Mouse (Mus musculus) embryonic facial prominence, embryonic 12.5 days (tissue): ENCODE data around the gene Abi3bp. TPM values are rescaled to one million over a fixed set of nuclear protein-coding genes. Genes with fewer than 3 reads are reported as not detected.

Experiments used
- ATAC-seq: fragments of 200-750 bp; cut with Nextera tagmentation; 2 replicates; pipeline ENCODE4 v1.8.0; 2017; ENCODE audit not compliant: insufficient number of reproducible peaks, insufficient read depth, low FRiP score, low TSS enrichment
- H3K27ac ChIP-seq: fragments of 300-500 bp; sonication (generic); 2 replicates; pipeline ENCODE4 v1.5.1; 2016; ENCODE audit warnings: mild to moderate bottlenecking
- H3K27me3 ChIP-seq: fragments of 300-500 bp; sonication (generic); 2 replicates; pipeline ENCODE4 v1.6.1; 2016; ENCODE audit warnings: mild to moderate bottlenecking, moderate library complexity
- H3K36me3 ChIP-seq: fragments of 300-500 bp; sonication (generic); 2 replicates; pipeline ENCODE4 v1.6.1; 2016; ENCODE audit warnings: mild to moderate bottlenecking
- H3K4me1 ChIP-seq: fragments of 300-500 bp; sonication (generic); 2 replicates; pipeline ENCODE4 v1.6.1; 2016
- H3K4me2 ChIP-seq: fragments of 300-500 bp; sonication (generic); replicated peaks from 2 replicates; pipeline ENCODE4 v1.6.1; 2016; ENCODE audit warnings: mild to moderate bottlenecking, moderate library complexity
- H3K4me3 ChIP-seq: fragments of 300-500 bp; sonication (generic); 2 replicates; pipeline ENCODE4 v1.5.1; 2016; ENCODE audit warnings: mild to moderate bottlenecking
- H3K9ac ChIP-seq: fragments of 300-500 bp; sonication (generic); 2 replicates; pipeline ENCODE4 v1.6.1; 2016; ENCODE audit warnings: mild to moderate bottlenecking, moderate library complexity
- H3K9me3 ChIP-seq: fragments of 300-500 bp; sonication (generic); 2 replicates; pipeline ENCODE4 v1.6.1; 2016; ENCODE audit warnings: mild to moderate bottlenecking, moderate library complexity
- WGBS: fragments of 180-500 bp; shearing (Covaris S2); methylation state at CpG from one replicate; pipeline ENCODE4 v1.1.7; 2016; 5-methylcytosine and 5-hydroxymethylcytosine counted together
- polyA plus RNA-seq: library from polyadenylated mRNA; unstranded; fragments of >200 nt; fragmentation: Nextera tagmentation; extraction: Ambion mirVana; gene quantifications from 2 replicates; pipeline ENCODE4 v1.2.1, GENCODE M21; 2016

The Abi3bp gene
- 2.2 and 2.6 TPM in 2 replicates for polyA plus RNA-seq

GRCm38 (mm10) chr16:56477677-56478574 is at the start of gene Abi3bp:
TSS of gene Abi3bp (plus strand) at chr16:56477878.
- Histone ChIP-seq H3K4me2 (peak within 1 kb of the TSS; percentile 40), H3K36me3 (no peaks in the 10 kb centered on the region), H3K4me1 (peaks cover 8% of the 10 kb centered on the region; the same call in 1 of the 2 replicates), H3K4me3 (peak within 1 kb of the TSS; percentile 18), H3K9ac (no peak within 1 kb of the TSS), H3K27ac (0 out of 2 replicates have a peak within 1 kb of the TSS, but pooled peaks have one; percentile 23), H3K9me3 (no peaks in the 10 kb centered on the region), H3K27me3 (no peaks in the 10 kb centered on the region)
- 0 out of 2 replicates have a peak, but pooled peaks have one; percentile 44 for ATAC-seq
- WGBS = 27% methylated on average over 11 of the region's 11 CpGs

- H3K27me3 ChIP-seq = no peaks in the 10 kb centered on the region
- no peak overlapping the region for H3K4me2 ChIP-seq
- no peak overlapping the region for H3K9ac ChIP-seq
- H3K36me3 ChIP-seq = no peaks in the 10 kb centered on the region
- no peaks in the 10 kb centered on the region for H3K9me3 ChIP-seq
- WGBS = 66% methylated on average over 4 of the region's 4 CpGs
- no peaks in the 10 kb centered on the region for H3K4me1 ChIP-seq
- no peak overlapping the region for H3K27ac ChIP-seq
- no peak for ATAC-seq
- H3K4me3 ChIP-seq = no peak overlapping the region
These were observed 42.1 kb upstream of the Abi3bp start for GRCm38 (mm10) chr16:56435293-56436185.

- WGBS = 70% methylated on average over 4 of the region's 4 CpGs
- Histone ChIP-seq H3K4me1 (no peaks in the 10 kb centered on the region), H3K4me2 (no peak overlapping the region), H3K9ac (no peak overlapping the region), H3K27ac (no peak overlapping the region), H3K9me3 (no peaks in the 10 kb centered on the region), H3K27me3 (no peaks in the 10 kb centered on the region), H3K36me3 (no peaks in the 10 kb centered on the region), H3K4me3 (no peak overlapping the region)
- ATAC-seq = no peak
These were observed 37.4 kb upstream of the Abi3bp start for GRCm38 (mm10) chr16:56440243-56440642.

GRCm38 (mm10) chr16:56441113-56441512 is 36.6 kb upstream of the Abi3bp start:
- Histone ChIP-seq H3K9me3 (no peaks in the 10 kb centered on the region), H3K4me3 (no peak overlapping the region), H3K27me3 (no peaks in the 10 kb centered on the region), H3K4me1 (no peaks in the 10 kb centered on the region), H3K36me3 (no peaks in the 10 kb centered on the region), H3K9ac (no peak overlapping the region), H3K27ac (no peak overlapping the region), H3K4me2 (no peak overlapping the region)
- WGBS = 77% methylated on average over 5 of the region's 5 CpGs
- ATAC-seq = no peak

GRCm38 (mm10) chr16:56441658-56442344 is 35.9 kb upstream of the Abi3bp start:
- no peak for ATAC-seq

GRCm38 (mm10) chr16:56451482-56451881 is 26.2 kb upstream of the Abi3bp start:
- Histone ChIP-seq H3K36me3 (no peaks in the 10 kb centered on the region), H3K4me1 (no peaks in the 10 kb centered on the region), H3K4me3 (no peak overlapping the region), H3K27me3 (no peaks in the 10 kb centered on the region), H3K27ac (no peak overlapping the region), H3K4me2 (no peak overlapping the region), H3K9me3 (peaks cover 4% of the 10 kb centered on the region; the same call in 1 of the 2 replicates), H3K9ac (no peak overlapping the region)
- 69% methylated on average over 2 of the region's 2 CpGs for WGBS
- no peak for ATAC-seq

More at GRCm38 (mm10) chr16:56441658-56442344, 35.9 kb upstream of the Abi3bp start:
- Histone ChIP-seq H3K9me3 (no peaks in the 10 kb centered on the region), H3K27ac (no peak overlapping the region), H3K27me3 (no peaks in the 10 kb centered on the region), H3K4me2 (no peak overlapping the region), H3K36me3 (no peaks in the 10 kb centered on the region), H3K9ac (no peak overlapping the region), H3K4me3 (no peak overlapping the region), H3K4me1 (no peaks in the 10 kb centered on the region)
- 67% methylated on average over 7 of the region's 7 CpGs for WGBS

GRCm38 (mm10) chr16:56451923-56452322 is 25.8 kb upstream of the Abi3bp start:
- Histone ChIP-seq H3K9me3 (peaks cover 4% of the 10 kb centered on the region; the same call in 1 of the 2 replicates), H3K4me3 (no peak overlapping the region), H3K27me3 (no peaks in the 10 kb centered on the region), H3K27ac (no peak overlapping the region), H3K36me3 (no peaks in the 10 kb centered on the region), H3K4me1 (no peaks in the 10 kb centered on the region), H3K4me2 (no peak overlapping the region), H3K9ac (no peak overlapping the region)
- 75% methylated on average over 1 of the region's 1 CpGs for WGBS
- no peak for ATAC-seq

GRCm38 (mm10) chr16:56458052-56458754 is 19.5 kb upstream of the Abi3bp start:
- no peaks in the 10 kb centered on the region for H3K4me1 ChIP-seq
- ATAC-seq = no peak
- no peak overlapping the region for H3K27ac ChIP-seq
- no peak overlapping the region for H3K4me3 ChIP-seq
- no peaks in the 10 kb centered on the region for H3K27me3 ChIP-seq
- H3K36me3 ChIP-seq = no peaks in the 10 kb centered on the region
- H3K4me2 ChIP-seq = no peak overlapping the region
- 78% methylated on average over 8 of the region's 8 CpGs for WGBS
- no peaks in the 10 kb centered on the region for H3K9me3 ChIP-seq
- no peak overlapping the region for H3K9ac ChIP-seq

GRCm38 (mm10) chr16:56473160-56473559 is 4.5 kb upstream of the Abi3bp start:
- peaks cover 2% of the 10 kb centered on the region; the same call in 1 of the 2 replicates for H3K4me1 ChIP-seq
- 84% methylated on average over 2 of the region's 2 CpGs for WGBS
- no peak overlapping the region for H3K27ac ChIP-seq
- H3K36me3 ChIP-seq = no peaks in the 10 kb centered on the region
- no peak for ATAC-seq
- H3K4me2 ChIP-seq = no peak overlapping the region
- H3K9me3 ChIP-seq = no peaks in the 10 kb centered on the region
- H3K4me3 ChIP-seq = no peak overlapping the region
- H3K27me3 ChIP-seq = no peaks in the 10 kb centered on the region
- no peak overlapping the region for H3K9ac ChIP-seq

- Histone ChIP-seq H3K27me3 (no peaks in the 10 kb centered on the region), H3K4me3 (no peak overlapping the region), H3K4me2 (no peak overlapping the region), H3K27ac (no peak overlapping the region), H3K4me1 (peaks cover 8% of the 10 kb centered on the region; the same call in 1 of the 2 replicates), H3K9me3 (no peaks in the 10 kb centered on the region), H3K36me3 (no peaks in the 10 kb centered on the region), H3K9ac (no peak overlapping the region)
- WGBS = 86% methylated on average over 5 of the region's 5 CpGs
- no peak for ATAC-seq
These were observed 2.0 kb upstream of the Abi3bp start for GRCm38 (mm10) chr16:56475676-56476075.
